Mouse (Mus musculus) frontal cortex, postnatal 10 days (tissue): Measurements from ENCODE around the gene Rhbdf2.

Experiments used
- DNase-seq, 2 experiments: peaks; one replicate each; pipeline ENCODE4 v3.0.0; 2022; ENCODE audit warnings: low spot score in 2 of 2, mixed read lengths in 1 of 2

The Rhbdf2 gene

DNA sequence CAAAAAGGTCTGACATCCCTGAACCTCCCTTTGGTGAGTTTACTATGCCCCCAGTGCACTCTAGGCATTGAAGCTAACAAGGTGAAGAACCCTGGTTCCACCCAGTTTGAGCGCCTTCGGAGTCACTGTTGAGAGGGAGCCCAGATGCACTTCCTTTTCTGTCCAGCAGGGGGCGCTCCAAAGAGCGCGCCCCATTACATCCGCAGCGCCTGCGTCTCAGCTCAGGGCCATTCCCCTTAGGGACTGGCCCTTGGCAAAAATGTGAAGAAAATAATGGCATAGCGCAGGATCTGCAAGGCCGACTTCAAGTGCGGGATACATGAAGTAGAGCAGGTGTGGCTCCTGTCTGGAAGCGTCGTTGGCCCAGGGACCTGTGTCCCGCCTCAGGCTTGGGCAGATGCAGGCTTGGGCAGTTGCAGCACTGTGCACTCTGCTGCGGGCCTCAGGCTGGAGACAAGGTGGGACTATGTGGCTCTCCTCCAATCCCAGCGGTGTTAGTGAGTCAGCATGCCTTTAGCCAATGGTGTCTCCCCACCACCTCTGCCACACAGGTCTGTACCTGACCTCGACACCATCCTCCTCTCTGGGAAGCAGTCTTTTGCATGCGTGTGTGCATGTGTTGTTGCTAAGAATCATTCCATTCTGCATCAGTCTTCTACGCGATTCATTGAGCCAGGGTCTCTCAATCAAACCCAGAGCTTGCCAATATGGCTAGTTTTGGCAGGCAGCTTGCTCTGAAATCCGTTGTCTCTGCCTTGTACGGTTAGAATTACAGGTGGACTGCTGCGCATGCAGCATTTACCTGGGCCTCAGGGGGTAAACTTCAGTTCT lies 39.8 kb downstream of the Rhbdf2 start:
- peak in 1 of 2 experiments; percentile 53 for DNase-seq

DNA sequence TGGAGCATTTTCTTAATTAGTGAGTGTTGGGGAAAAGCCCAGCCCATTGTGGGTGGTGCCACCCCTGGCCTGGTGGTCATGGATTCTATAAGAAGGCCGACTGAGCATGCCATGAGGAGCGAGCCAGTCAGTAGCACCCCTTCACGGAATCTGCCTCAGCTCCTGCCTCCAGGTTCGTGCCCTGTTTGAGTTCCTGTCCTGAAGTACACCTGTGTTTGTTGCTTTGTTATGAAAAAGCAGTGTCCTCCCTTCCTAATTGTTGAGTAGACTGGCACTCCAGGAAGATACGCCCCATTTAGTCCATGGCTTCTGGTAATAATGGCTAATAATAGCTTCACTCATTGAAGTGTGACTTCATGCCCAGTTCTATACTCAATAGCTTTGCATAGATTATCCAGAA lies 40.5 kb downstream of the Rhbdf2 start, which contains the start of gene Aanat:
Aanat (plus strand) TSS at position 123 of the 400 bp plus-strand sequence.
- DNase-seq: no peak

DNA sequence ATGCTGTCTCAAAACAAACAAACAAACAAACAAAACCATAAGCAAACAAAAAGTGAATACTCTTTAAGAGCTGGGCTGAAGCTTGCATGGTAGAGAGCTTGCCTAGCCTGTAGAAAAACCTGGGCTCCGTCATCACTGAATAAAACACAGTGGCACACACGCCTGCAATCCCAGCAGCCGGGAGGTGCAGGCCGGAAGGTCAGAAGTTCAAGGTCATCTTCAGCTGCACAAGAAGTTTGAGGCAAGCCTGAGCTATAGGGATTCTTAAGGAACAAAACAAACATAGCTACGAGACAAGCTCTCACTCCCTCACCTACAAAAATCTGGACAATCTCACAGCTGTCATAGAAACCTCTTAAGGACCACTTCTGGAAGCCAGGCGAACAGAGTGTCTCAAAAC lies 41.1 kb downstream of the Rhbdf2 start:
- DNase-seq: no peak

DNA sequence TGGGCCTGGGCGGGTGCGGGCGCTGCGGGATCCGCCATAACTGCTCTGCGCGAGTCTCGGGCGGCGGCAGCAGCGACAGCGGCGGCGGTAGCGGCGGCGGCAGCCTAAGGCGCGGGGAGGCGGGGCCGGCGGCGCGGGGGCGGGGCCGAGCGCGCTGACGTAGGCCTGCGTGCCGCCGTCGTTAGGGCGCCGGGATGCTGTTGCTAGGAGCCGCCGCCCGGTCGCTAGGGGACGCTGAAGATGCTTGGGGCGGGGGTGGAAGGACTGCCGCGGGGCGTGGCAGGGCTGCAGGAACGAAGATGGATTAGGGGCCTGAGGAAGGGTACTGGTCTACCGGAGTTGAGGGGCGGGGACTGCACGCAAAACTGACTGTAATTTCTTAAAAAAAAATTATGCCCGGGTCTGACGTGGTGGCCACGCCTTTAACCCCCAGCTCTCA lies 45.4 kb downstream of the Rhbdf2 start, which contains the start of gene Ube2o:
Ube2o (minus strand) TSS at position 72 of the 439 bp plus-strand sequence.
- peak; percentile 75 to 86 for DNase-seq

DNA sequence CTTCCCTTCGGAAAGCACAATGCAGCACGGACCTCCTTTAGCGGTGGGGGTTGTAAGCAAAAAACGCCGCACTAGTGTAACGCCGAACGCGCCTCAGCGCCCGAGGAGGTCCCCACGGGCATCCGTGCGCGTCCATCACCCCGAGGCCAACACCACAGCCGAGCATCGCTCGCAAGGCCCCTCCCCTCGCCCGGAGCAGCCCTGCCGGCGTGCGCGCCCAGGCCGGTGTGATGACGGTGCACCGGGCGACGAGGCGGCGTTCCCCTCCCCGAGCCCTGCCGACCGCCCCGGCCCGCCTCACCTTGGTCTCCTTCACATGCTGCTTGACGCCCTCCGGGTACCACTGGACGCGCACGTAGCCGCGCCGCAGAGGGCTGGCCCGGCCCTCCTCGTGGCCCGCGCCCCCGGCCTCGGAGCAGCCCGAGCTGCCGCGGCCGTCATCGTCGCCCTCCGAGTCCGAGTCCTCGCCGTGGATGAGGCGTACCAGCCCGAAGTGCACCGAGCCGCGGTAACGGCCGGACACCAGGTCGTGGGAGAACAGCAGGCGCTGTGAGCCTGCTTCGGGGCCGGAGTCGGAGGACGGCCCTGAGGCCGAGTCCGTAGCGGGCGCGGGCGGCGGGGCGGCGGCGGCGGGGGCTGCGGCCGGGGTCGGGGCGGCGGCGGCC lies 46.0 kb downstream of the Rhbdf2 start:
- DNase-seq: peak; percentile 45 to 57

DNA sequence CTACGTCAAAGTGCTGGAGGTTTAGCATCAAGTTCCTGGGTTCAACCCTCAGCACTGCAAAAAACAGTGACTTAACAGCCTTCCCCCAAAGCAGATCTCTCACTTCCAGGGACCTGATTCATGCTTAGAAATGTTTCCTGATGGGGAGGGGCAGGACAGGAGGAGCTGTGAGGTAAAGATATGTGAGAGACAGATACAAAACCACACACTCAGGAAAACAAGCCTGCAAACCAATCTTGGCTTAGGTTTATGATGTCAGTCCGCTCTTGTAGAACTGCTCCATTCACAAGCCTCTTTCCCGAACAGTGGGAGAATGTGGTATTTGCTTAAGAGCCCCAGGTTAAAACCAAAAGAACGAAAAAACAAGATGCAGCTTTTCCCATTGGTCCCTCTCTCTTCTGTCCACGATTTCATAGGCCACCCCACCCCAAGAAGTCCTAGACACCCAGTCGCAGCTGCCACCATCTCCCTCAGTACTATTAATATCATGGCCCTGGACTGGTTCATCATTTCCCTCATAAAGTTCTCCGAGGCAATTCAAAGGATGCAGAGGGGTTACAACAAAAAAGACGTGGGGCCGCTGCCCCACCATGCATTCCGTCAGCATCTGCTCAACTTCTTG lies 46.7 kb downstream of the Rhbdf2 start:
- DNase-seq: no peak

DNA sequence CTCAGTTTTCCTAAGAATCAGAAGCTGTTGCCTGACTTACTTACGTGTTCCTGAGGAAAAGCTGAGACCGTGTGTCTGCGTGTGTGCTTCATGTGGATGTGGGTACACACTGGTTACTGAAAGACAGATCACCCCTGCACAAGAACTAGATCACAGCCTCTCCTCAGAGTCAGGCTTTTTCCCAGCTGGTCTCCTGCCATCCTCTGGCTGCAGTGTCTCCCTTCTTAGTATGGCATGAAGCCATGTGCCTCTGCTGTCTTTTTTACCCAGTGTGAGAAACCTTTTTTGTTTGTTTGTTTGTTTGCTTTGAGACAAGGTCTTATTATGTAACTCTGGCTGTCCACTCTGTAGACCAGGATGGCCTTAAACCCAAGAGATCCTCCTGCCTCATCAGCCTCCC lies 47.5 kb downstream of the Rhbdf2 start:
- DNase-seq: no peak

DNA sequence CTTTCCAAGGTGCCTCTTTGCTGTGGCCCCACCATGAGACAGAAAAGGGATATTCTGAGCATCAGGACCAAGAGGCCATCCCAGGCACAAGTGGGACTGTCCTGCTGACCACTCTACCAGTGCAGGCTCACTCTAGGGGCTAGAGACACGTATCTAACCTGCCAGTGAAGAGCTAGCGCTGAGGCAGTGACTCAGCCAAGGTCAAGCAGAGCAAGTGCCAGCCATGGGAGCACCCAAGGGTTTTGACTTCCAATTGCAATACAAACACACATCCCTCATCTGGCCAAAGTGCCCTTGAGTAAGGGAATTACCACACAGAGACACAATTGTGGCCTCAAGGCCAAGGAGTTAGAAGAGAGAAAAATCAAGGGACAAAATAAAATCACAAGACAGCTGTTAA lies 51.4 kb downstream of the Rhbdf2 start:
- no peak for DNase-seq

DNA sequence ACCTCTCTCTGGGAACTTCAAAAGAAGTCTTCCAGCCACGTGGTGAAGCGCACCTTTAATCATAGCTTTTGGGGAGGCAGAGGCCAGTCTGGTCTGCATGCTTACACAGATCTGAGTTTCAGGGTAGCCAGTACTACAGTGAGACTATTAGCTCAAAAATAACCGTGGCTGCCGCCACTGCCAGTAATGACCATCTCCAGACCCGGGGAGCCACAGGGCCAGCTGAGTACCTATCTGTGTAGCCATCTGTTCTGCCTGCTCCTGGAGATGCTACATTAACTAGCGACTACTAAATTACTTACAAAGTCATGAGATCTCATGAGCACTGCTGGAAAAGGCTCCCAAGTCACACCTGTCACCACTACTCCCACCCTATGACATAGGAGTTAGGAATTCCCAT lies 51.8 kb downstream of the Rhbdf2 start:
- DNase-seq: no peak

DNA sequence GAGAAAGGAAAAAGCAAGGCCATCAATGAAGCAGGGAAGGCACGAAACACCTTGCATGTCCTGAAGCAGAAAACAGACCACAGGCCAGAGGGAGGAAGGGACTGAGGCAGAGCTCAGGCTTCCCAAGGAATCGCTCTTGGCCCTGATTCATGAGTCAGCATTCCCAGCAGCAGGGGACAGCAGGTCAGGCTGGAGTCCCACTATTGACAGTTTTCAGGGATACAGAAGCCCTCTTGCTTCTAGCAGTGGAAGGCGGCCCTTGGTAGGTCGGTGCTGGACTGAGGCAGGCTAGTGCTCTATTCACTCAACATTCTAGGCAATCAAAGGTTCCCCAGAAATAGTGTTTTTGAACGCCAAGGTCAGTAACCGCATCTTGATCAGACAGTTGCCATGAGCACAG lies 52.3 kb downstream of the Rhbdf2 start:
- no peak for DNase-seq

DNA sequence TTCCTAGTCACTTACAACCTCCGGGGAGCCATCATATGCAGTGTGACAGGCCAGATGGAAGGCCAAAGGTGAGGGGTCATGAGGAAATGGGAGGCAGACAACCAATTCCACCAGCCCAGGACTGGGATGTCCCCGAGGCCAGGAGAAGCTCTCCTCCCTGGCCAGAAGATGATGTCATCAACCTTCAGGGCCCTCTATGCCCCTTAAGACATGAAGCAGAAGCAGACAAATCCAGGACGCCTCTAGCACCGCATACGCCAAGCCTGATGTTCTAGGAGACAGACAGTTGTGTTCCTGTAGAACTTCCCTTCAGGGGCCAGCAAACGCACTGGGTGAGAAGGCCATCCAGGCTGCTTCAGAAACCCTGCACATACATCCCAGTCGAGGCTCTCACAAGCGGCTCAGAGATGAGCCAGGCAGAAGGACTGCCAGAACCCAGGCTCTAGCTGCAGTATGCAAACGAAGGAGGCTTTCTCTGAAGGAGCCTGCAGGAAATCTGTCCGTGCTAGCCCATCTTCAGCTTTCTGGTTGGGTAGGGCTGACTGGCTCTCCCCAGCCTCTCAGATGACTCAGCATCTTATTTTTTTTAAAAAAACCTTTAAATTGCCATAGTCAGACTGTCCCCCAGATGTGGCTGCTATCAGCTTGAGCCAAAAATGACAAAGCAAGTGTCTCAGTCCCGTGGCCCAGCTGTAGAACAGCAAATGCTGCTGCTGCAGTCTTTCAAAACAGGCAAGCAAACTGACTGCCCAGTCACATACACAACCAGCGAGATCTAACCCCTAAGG lies 53.9 kb downstream of the Rhbdf2 start:
- DNase-seq: no peak

DNA sequence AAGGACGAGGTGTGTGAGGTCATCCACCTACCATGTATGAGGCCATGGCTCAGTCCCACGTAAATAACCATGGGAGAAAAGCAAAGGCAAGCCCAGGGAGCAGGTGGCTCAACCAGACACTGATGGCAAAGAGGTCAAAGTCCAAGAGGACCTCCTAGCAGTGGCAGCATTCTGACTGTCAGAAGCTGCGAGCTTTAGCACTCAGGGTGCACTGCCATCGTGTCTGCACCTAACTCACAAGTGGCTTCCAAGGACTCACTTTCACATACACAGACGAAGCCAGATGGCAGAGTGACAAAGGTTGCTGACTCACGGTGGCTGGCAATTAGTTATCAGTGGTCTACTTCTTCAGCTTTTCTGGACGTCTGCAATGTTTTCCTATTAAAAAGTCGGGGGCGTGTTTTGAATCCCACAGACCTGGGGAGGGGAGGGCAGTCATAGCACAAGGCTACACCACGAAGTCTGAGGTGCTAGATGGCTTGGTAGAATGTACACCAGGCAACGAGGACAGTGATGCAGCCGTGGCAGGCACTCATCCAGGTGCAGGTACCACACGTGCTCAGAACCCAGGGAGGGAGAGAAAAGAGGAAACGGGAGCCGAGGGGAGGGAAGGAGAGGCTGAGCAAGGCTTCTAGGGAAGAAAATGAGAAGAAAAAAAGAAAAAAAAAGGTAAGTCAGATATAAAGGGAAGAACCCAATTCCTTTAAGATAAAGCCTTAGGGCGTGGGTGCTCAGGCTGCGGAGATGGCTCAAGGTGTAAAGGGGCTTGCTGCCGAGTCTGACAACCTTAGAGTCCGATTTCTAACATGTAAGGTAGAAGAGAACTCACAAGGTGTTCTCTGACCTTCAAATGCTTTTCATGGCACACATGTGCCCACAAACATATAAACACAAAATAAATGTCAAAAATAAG lies 54.8 kb downstream of the Rhbdf2 start:
- DNase-seq: no peak

DNA sequence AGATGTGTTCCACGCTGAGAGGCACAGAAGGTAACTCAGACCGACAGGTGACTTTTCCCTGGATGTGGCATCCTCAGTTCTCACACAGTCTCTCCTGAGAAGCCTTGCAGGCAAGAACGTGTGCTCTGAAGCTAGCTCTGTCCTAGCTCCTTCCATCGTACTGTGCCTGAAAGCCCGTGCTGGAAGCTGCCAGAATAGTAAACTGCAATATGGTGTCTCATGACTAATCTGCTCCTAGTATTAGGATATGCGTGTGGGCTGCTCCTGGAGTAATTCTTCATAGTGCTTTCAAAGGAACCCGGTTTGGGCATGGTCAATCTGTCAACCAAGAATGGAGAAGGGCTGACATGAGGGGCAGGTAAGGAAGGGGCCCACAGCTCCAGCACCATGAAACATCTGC lies 56.0 kb downstream of the Rhbdf2 start:
- DNase-seq: no peak

DNA sequence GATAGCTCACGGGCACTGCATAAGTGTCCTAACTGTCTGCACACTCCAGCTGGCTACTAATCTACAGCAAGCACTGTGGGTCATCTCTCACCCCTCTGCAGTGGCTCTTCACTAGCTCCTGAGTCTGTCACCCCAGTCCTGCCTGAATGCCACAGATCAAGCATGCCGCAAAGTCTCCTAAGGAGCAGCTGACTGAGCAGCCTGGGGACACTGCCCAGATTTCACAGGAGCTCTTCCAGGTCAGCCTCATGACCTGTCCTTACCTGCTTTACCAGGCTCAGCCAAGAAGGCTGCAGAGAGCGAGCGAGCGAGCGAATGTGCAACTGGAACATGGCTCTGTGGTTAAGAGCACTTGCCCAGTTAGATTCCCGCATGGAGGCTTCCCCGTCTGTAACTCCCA lies 59.3 kb downstream of the Rhbdf2 start:
- DNase-seq: no peak

DNA sequence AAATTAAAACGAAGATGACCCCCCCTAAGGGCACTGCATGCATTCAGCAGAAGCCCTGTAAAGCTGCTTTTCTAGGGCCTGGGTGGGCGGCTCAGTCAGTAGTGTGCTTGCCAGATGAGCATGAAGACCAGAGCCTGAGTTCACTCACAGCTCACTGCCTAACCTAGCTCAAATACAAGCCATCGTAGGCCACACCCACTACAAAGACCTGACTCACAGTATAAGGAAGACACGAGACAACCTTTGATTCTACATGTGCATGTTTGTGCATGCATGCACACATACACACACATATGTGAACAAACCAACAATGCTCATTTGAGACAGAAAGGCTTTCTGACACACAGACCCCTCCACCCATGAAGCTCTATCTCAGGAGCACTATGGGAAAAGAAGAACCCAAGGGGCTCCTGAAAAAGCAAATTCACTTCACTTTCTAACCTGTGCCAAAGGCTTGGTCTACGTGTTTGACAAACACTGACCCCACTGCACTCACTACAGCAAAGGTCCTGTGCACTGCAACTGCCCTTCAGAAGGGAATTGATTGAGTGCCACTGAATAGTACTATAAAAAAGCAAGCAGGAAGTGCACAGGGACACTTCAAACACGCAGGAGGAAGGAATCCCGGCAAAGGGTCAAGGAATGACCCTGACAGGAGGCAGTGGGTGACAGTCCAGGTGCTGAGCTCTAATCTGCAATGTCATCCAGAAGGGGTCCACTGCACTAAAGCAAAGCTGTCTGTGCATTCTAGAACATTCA lies 61.4 kb downstream of the Rhbdf2 start:
- DNase-seq: no peak

DNA sequence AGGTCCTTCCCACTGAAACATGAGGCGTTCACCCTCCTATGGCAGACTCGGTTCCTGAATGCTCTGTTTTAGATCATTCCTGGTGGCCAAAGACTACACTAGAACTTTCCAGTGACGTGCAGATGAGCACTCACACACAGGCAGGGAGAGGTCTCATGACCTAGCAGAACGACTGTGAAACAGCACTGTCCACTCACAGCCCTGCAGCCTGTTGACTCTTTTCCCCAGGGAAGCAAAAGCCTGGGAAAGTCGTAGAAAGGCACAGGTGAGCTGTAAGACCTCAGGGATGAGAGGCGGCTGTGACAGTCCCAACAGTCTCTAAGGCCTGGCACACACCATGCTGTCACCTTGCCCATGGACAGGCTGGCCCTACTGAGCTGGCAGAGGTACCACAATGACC lies 70.5 kb downstream of the Rhbdf2 start:
- no peak for DNase-seq

DNA sequence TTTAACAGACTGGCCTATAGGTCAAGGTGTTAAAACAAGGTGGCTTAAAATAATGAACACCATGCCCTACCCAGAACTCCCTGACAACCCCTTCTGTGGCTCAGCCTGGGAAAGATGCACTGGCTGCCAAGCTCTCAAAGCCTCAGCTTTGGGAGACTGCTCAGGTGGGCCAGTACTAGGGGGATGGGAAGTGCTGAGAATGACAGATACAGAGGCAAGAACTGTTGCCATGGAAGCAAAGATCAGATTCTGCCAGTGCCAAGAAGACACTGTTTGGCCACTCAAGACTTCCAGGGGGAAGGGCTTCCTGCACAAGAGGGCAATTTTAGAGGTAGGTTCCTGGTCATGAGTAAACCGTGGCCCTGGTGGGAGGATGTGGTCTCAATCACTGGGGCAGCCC lies 71.2 kb downstream of the Rhbdf2 start:
- DNase-seq: no peak

DNA sequence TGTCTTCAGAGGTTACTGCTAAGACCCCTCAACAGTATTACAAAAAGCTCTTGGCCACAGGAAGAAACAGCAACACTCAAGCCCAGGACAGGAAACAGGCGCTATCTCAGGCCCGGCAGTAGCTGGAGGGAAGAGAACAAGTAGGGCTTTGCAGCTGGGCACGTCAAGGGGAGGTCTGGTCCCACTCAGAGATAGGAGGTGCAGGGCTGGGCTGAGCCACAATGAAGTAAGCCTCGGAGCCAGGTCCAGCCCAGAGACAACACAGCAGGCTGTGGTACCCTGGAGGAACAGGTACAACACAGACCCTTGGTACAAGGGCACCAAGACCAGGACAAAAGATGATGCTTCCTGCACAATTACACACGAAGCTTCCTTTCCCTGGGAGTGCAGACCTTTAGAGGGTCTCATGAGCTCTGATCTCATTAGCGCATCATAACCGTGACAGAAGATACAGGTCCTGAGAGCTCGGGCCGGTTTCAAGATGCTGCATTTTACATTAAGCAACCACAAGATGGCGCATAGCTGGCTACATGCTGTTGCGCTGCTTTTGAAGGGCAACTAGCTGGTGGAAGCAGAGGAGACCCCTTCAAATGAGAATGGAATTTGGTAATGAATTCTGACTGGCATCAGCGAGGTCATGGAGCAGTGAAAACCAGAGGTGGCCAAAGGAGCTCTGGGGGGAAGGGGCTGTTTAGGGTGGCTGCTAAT lies 72.5 kb downstream of the Rhbdf2 start:
- no peak for DNase-seq

DNA sequence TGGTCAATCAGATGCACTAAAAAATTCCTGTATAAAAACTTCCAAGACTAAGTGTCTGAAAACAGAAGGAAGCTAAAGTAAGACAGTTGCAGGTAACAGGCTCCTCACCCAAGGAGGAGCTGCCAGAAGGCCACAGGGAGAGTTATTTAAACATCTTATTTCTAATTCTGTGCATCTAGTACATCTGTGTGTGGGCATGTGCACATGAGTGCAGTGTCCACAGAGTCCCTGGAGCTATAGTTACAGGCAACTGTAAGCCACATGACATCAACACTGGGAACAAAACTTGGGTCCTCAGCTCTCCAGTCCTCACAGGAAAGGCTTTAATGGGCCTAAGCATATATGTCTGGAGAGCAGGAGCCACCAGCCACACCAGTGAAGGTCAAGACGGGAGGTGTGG lies 74.6 kb downstream of the Rhbdf2 start:
- no peak for DNase-seq
